Mouse (Mus musculus) A20 (cell line): Measurements from ENCODE around the gene Hivep3.

Experiments
- DNase-seq: peaks from one replicate; pipeline ENCODE4 v3.0.0-alpha.2; 2011; ENCODE audit warnings: low read depth, low spot score

The Hivep3 gene

DNA sequence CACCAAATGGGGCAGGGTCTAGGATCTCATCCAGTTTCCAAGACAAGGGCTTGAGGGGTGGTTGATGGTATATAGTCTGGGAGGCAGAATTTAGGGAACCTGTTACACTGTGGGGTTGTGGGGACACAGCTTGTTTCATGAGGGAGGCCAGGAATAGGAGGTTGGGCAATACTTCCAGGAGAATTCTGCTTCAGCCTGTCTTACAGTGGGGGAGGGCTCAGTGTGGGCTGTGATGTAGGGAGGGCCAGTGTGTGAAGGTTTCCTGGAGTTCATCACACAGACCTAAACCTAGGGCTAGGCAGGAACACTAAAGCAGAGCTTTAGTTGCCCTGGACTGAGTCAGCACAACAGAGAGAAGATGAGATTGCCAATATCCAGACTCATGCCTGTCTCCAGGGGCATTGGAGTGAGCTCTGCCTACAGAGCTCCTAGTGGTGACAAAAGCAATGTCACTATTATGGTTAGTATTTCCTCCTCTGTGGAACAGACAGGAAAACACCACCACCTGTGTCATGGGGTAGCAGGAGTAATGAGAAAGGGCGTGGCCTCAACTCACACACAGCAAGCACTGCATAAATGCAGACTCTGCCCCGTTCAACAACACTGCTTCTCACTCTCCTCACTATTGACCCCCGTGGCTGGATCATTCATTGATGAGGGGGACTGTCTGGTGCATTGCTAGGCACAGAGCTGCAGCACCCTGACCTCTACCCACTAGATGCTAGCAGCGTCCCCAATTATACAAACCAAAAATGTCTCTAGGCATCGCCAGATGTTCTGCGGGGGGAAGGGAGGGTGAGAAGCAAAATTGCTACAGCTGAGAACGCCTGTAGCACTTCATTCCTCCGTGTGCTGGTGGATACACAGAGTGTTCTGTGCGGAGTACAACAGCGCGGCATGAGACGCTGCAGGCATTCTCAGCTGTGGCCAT, 213.9 kb downstream of the Hivep3 start:
- peak; percentile 80 for DNase-seq

DNA sequence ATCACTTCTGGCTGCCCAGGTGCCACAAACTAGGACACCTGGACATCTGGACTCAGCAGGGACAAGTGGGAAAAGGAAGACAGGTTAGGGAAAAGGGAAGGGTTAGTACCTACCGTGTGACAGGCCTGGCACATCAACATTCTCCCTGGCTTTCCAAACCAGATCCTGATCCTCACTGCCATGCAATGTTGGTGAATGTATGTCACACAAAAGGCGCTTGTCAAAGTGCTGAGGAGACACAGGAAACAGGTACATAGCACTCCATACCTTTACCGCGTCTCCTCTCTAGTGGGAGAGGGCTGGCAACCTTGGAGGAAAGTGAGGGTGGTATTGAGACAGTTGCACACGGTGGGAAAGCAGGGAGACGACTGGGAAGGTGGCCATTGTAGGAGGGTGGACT, 214.8 kb downstream of the Hivep3 start:
- no peak for DNase-seq

DNA sequence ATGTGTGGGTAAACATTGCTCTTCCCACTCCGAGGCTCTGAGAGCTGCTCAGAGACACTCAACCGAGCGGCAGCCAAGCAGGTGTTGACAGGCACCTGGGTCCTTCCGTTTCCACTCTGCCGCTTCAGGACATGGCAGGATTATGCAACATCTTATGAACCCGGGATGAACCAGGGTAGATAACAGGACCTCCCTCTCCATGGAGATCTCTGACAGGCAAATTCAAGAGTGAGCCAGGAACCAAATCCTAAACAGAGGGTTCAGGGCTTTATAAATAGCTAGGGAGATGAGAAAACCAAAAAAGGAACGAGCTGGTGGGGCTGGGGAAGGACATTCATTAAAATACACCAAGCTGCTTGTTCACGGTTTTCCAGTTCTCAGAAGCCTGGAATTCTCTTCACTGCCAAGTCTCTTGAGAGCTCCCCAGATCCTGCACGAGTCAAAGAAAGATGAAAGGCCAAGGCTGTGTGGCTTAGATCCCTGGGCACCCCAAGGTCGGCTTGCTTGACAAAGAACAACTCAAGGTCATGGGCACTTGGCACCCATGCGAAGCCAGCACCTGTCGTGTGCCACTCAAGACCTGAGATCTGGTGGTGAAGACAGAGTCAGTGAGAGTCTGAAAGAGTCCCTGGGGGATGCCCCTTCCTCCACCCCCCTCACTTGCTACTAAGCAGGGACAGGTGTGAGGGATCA, 215.5 kb downstream of the Hivep3 start:
- peak; percentile 75 for DNase-seq

DNA sequence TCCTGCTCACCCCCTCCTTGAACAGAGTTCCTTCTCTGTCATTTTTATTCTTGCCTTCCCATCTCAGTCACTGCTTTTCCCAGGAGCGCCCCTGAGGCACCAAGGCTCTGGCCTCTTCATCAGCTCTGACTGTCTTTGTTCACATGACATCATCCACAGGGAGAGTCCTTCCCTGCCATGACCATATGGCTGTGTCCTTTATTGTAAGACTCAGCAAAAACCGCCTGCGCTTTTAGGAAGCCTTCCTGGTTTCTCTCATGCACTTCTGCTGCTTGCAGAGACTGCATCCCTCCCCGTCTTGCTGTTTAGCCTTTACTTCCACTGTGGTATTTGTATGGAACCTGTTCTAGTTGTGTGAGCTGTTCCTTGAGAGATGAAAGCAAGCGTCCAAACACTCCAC, 216.6 kb downstream of the Hivep3 start:
- no peak for DNase-seq

DNA sequence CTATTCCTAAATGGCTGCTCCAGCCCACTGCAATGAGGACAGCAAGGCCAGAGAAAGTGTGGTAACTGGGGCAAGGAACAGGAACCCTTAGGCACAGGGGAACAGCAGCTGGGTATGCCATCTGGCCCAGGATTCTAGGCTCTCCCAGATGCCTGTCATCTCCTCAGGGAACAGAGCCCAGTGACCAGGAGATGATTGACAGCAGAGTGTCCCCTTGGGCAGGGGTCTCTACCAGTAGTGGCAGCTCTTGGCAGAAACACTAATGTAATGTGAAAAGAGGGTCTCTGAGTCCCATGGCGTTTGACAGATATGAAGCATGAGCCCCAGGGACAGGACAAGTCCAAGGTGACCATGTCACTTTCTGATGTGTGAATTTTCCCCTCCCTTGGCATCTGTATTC, 217.5 kb downstream of the Hivep3 start:
- no peak for DNase-seq

DNA sequence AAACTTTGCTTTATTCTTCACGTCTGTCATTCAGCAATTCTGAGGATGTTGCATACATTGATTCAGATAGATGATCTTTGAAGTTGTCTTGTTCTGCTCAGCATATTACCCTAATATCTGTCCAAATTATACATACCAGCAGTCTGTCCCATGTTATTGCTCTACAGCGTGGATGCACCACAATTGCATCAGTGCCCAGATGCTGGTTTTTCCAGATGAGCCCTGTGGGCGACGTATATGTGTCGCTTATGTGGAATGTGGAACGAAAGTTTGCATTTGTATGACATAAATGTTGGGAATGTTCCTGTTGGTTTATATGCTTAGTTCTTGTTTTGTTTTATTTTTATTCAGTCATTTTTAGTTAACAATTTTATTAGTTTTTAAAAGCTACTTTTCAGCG, 221.4 kb downstream of the Hivep3 start:
- DNase-seq = no peak

DNA sequence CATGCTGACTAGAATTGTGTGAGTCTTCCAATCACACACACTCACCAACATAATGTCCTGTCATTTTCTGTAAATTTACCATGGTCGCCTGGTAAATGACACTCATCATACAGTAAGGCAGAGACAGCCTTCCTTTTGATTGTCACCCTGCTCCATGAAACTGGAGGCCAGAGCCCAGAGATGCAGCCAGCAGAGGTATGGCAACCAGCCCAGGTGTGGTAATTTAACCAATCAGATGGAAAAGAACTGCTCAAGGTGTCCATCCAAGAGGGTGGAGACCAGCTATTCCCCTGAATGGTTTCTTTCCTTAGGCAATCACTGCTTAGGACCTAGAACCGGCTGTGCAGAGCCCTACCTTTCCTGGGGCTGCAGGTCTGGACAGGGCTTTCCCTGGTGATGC, 224.4 kb downstream of the Hivep3 start:
- DNase-seq = no peak

DNA sequence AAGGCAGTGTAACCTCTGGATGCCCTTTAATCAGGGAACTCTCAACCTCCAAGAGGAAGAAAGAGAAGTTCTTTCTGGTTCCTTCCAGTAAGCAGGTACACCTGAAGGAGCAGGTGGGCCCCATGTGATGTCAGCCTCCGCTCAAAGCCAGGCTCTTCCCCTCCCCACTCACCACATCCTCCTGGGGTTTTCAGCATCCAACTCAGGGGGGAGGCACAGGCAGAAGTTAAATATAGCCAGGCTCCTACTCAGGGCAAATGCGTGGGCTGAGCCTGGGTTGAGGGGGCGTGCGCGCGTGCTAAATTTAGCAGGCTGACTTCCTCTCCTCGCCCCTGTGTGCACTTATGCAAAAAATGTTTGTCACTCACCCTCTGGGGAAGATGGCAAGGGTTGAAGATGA, 225.7 kb downstream of the Hivep3 start:
- DNase-seq = peak; percentile 93

DNA sequence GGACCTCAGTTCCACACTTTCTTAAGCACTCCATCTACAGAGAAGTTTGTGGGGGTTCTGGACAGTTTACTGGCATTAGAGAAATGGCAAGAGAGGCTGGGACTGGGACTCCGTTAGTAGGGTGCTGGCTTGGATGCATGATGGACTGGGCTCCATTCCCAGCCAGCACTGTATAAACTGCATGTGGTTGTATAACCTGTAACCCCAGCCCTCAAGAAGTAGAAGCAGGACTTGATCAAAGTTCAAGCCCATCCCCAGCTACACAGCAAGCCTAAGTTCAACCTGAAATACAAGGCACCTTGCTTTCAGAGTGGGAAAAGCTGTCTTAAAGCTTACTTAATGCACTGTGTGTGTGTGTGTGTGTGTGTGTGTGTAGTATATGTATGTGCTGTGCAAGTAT, 226.3 kb downstream of the Hivep3 start:
- no peak for DNase-seq

DNA sequence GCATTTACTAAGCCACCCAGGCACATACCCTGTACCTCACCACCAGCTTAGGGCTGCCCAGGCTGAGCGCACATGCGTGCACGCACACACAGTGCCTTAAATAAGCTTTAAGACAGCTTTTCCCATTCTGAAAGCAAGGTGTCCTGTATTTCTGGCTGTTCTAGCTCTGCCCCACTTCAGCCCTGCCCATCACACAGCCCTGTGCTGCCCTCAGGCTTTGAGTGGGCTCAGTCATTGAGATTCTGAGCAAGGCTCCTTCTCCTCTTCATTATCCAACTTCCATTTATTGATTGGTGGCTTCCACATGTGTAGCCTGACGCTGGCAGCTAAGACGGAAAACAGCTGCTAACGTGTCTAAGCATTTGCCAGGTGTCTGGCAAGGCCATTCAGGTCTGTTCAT, 226.9 kb downstream of the Hivep3 start:
- DNase-seq = no peak

DNA sequence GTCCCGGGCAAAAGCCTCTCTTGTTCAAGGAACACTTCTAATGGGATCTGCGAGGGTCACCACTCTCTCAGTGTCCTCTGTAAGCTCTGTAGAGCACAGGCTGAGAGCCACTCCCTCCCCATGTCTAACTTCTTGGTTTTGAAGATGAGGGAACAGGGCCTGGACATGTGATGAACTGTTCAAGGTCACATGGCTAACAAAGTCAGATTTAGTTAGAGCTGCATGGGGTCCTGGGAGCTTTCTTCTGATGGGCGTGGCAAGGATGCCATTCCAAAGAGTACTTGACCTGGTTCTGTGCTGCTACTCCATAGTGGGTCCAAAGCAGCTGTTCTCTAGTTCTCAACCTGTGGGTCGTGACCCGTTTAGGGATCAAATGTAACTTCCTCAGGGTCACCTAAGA, 227.6 kb downstream of the Hivep3 start:
- DNase-seq = no peak

DNA sequence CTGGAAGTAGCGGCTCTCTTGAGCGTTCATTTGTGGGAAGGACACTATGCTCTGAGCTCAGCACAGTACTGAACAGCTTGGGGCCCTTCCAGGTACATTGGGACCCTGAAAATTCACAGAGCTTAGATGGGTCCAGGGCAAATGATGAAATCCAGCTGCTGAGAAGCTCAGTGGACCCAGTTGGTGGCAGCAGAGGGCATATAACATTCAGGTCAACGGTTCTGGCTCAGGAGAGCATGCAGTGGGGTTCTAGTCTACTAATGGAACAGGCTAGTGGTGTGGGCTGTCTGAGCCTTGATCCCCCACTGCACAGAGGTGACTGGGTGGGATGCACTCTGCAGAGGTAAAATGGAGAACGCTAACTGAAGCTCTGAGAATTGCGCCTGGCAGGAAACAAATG, 228.5 kb downstream of the Hivep3 start:
- peak; percentile 78 for DNase-seq

DNA sequence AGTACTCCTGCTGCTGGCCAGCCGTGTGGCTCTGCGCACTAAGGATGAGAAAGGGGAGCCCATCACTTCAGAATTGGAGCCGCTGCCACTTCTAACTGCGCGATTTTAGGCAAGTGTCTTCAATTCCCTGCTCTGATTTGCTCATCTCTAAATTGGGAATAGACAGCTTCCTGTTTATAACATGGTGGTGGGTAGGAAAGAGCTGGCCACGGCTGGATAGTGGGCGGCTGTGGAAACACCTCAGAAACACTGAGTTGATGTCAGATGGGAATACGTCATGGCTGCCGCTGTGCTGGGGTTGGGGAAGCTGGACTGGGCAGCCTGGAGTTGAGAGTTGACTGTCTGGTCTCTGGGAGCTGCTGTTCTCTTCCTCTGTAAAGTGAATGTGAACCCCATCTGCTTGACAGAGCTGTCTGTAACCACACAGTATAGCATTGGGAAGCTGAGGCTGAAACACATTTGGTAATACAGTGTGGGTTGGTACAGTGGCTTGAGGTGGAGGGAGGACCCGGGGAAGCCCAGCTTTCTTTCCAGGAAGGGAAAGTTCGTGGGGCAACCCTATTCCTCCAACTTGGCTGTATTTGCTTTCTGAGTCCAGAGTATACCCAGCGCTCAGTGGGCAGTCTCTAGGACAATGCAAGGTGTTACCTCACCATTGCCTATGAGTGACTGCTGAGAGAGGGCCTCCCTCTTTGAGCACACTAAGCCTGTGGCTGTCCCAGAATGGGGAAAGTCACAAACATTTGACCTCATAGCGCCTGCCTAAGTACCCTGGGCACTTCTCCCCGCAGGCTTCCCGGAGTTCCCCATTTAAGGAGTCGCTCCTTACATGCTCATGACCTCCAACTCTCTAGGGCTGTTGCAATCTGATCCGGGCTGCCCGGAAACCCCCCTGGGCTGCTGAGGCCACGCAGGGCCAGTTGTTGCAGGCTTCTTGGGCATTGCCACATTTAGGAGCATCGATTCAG, 232.8 kb downstream of the Hivep3 start:
- no peak for DNase-seq

DNA sequence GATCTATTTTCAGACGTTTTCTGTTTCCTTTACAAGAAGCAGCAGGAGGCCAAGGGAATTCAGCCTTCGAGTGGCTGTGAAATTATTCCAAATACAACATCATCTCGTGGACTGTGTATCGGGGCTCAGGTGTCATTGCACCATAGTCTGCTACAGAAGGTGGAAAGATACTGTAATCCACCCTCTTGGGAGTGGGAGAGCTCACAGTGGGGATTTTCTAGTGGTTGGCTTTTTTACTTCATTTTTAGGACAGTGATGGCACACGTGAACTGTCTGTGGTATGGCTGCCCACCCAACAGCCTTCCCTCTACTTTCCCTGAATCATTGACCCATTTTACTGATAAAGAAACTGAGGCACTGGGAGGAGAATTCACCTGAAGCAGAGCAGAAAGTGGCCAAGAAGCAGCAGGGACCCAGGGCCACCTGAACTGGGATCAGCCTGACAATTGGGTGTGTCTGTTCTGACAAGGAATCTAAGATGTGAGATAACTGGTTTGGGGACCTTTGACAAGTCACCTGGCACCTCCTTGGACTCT, 233.6 kb downstream of the Hivep3 start:
- DNase-seq = no peak

DNA sequence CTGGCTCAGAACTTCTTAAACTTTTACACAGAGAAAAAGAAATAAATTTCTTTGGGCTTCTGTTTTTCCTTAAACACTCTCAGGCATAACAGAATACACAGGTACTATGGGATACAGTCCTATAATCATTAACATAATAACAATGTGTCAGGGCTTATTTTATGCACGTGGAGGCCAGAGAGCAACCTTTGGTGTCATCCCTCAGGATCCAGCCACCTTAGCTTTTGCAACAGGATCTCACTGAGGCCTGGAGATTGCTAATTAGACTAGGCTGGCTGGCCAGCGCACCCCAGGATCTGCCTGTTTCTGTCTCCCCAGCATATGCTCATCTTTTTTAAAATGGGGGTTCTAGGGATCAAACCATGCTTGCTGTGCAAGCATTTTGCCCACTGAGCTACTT, 234.1 kb downstream of the Hivep3 start:
- no peak for DNase-seq

DNA sequence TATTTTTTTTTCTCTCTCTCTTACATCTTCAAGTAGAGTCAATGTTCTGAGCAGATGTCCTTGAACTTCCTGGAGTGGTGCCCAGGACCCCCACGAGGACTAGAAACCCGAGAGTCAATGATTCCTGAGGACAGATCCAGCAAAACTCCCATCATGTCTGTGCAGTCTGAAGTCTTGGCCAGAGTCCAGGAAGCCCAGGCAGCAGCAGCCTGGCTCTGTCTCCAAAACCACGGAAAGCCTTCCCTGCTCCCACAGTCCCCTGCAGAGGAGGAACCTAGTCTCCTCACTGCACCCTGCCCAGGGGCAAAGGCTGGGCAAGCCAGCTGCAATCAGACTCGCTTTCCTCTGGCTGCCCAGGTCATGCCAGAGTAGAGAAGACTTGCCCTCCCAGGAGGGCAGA, 234.5 kb downstream of the Hivep3 start:
- no peak for DNase-seq

DNA sequence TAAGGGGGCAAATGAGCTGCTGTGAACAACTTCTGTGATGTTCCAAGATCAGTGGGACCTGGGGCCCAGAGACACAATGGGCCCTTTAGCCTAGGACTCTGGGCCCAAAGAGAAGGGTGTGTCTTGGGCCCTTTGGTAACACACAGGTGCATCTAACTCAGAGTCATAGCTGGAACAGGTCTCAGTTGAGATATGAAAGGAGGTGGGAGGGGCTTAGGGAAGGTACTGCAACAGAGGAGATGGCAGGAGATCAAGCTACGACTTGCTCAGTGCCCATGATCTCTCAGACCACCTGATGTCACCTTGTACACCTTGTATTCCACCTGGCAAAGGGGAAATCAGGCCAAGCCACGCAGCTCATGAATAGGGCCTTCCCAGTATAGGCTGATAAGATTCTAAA, 235.3 kb downstream of the Hivep3 start:
- DNase-seq = peak; percentile 56

DNA sequence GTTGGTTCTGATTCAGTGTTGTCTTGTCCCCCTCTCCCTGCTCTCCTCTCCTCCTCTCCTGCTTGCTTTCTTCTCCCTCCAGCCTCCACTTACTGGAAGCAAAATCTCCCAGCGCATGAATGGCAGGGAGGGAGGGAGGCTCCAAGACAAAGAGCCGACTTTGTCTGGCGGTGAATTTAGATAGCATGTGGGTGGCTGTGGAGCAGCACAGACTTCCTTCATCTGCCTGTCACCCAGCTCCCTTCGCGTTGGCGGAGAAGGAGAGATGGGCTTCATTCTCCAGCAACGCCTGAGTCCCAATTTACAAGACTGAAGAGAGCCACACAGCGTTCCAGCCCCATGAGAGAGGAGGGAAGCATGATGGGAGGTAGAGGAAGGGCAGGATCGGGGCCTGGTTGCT, 236.6 kb downstream of the Hivep3 start:
- DNase-seq = no peak

DNA sequence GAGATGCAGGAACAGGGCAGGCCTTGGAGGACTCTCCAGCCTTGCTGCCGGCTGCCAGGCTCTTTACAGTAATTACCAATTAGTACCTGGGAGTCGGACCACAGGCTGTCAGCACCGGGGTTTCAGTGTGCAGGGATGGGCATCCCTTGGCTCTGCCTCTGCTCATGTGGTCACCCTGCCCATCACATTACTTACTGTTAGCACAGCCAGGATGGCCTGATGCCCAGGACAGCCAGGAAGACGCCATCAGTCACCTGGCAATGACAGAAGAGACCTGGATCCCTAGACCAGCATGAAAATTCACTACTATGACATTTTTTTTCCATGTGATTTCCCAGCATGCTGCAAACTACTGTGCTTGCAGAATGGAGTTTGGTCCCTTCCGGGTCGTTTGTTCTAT, 238.8 kb downstream of the Hivep3 start:
- DNase-seq = no peak

DNA sequence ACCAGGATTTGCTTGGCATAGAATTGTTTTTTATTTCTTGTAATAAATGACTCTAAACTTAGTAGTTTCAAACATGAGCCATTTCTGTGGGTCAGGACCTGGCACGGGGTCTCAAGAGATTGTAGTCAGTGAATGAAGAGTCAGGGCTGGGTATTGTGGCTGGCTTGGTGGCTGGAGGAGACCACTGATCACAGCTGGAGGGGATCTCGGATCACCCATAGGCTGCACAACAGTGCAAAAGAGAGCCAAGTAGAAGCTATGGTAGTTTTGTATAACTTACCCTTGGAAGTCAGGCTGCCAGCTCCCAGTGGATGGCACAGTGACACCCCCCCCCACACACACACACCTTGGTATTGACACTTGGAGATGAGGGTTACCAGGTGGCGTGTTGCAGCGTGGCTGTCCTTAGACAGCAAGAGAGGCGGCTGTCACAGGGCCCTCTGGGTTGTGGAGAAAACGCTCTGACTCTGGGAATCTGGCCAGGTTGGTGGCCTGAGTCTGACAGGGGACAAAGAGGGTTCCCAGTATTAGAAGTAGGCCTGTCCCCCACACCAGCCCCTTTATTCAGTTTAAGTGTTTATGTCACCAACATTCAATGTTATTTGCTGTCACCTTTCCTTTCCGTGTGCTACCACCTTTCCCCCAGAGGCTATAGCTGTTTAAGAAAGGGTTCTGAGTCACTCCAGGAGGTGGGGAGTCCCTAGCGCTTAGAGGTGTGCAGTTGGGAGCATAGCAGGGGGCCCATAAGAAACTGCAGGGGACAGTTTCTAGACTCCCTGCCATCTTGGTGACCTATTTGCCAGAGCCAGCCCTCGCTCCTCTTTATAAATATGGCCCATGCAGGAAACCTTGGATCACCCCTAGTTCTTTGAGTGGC, 240.4 kb downstream of the Hivep3 start:
- DNase-seq = no peak

DNA sequence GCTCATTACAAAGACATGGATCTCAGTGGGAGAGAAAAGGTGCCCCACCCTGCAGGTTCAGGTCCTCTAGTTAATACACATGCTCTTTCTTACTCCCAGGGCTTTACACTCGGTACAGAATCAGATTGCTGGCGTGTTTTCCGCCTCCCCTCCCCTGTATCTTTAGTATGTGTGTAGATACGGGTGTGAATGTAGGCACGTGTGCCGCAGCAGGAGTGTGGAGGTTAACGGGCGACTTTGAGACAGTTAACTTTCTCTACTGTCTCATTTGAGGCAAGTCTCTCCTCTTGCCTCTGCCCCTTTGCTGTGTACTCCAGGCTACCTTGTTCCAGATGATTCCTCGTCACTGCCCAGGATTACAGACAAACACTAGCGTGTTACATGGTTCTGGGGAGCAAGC, 241.7 kb downstream of the Hivep3 start:
- peak; percentile 32 for DNase-seq
